In genomic region chr1:125434485-125435001, GRCm38 (mm10) we compare ENCODE assay signal across 8 mouse cellular contexts. TPM values are rescaled to one million over a fixed set of nuclear protein-coding genes. Genes with fewer than 3 reads are reported as not detected.
DNase-seq lines count a peak whose midpoint lies in the region; ATAC-seq and TF ChIP-seq lines count a peak whose summit lies in the region.

No protein-coding gene starts in this region.

- peak overlapping the region; percentile 88 for H3ac ChIP-seq in C2C12 (ENCODE audit: control insufficient read depth, insufficient read length, low read depth)

- peaks cover 24% of the 10 kb centered on the region for H3K36me3 ChIP-seq in C2C12 (ENCODE audit: control insufficient read depth, insufficient read depth)
- H3K36me3 ChIP-seq in forebrain, embryonic 11.5 days (ENCODE audit: control insufficient read depth, insufficient read depth, low read length), result no peaks in the 10 kb centered on the region
- 0 out of 2 replicates have a peak, but pooled peaks cover 3% of the 10 kb centered on the region for H3K36me3 ChIP-seq in liver, postnatal 0 days (replicated peaks; ENCODE audit: insufficient read depth, low read length)
- H3K36me3 ChIP-seq in neural tube, embryonic 14.5 days (ENCODE audit: control insufficient read depth, insufficient read depth, low read length), result no peaks in the 10 kb centered on the region

- DNase-seq in adrenal gland, postnatal 25 days, result peak; percentile 42
- DNase-seq in forebrain, embryonic 11.5 days (ENCODE audit: low spot score), result peak; percentile 65
- DNase-seq in heart, postnatal 10 days, result peak; percentile 70 to 73
- DNase-seq in kidney, postnatal 36 days, result peak; percentile 50 to 60
- peak; percentile 59 for DNase-seq in liver, postnatal 0 days
- DNase-seq in testis, postnatal 10 days (ENCODE audit: low spot score), result peak; percentile 53

- ATAC-seq in forebrain, embryonic 11.5 days (replicated peaks; ENCODE audit: low FRiP score), result peak; percentile 3; the same call in 1 of the 2 replicates
- 0 out of 2 replicates have a peak, but pooled peaks have one; percentile 2 for ATAC-seq in liver, postnatal 0 days
- peak; percentile 9; the same call in 1 of the 2 replicates for ATAC-seq in neural tube, embryonic 14.5 days (ENCODE audit: low read depth)

- peak overlapping the region; percentile 75 for H3K4me3 ChIP-seq in C2C12 (ENCODE audit: insufficient read depth, poor library complexity, severe bottlenecking)
- H3K4me3 ChIP-seq in forebrain, embryonic 11.5 days (ENCODE audit: low read depth, low read length), result peak overlapping the region; percentile 71
- H3K4me3 ChIP-seq in liver, postnatal 0 days (ENCODE audit: low read depth, low read length), result peak overlapping the region; percentile 97
- peak overlapping the region; percentile 75 for H3K4me3 ChIP-seq in neural tube, embryonic 14.5 days (ENCODE audit: low read depth, low read length)

- H3K4me1 ChIP-seq in forebrain, embryonic 11.5 days (replicated peaks; ENCODE audit: control insufficient read depth, insufficient read depth, low read length), result no peaks in the 10 kb centered on the region; the same call in 1 of the 2 replicates
- peaks cover 37% of the 10 kb centered on the region for H3K4me1 ChIP-seq in liver, postnatal 0 days (ENCODE audit: insufficient read depth)
- peaks cover 15% of the 10 kb centered on the region for H3K4me1 ChIP-seq in neural tube, embryonic 14.5 days (ENCODE audit: control insufficient read depth, insufficient read depth, low read length)

- intact Hi-C loops in heart, postnatal 10 days (cut with DNase I), result loop anchor here (2.0 kb wide), 1 partner anchor 126 kb away; the partner anchor contains the start of gene Slc35f5

- H3K9me3 ChIP-seq in forebrain, embryonic 11.5 days (ENCODE audit: control insufficient read depth, low read length), result no peaks in the 10 kb centered on the region
- H3K9me3 ChIP-seq in liver, postnatal 0 days (ENCODE audit: low read length), result no peaks in the 10 kb centered on the region
- H3K9me3 ChIP-seq in neural tube, embryonic 14.5 days (ENCODE audit: control insufficient read depth, low read length), result no peaks in the 10 kb centered on the region

- H3K27ac ChIP-seq in forebrain, embryonic 11.5 days (ENCODE audit: low read depth, low read length), result peak overlapping the region; percentile 94
- peak overlapping the region; percentile 99 for H3K27ac ChIP-seq in liver, postnatal 0 days (ENCODE audit: low read depth)
- H3K27ac ChIP-seq in neural tube, embryonic 14.5 days (ENCODE audit: low read depth, low read length), result peak overlapping the region; percentile 95

- H3K27me3 ChIP-seq in C2C12 (ENCODE audit: control insufficient read depth, insufficient read depth, insufficient read length), result no peaks in the 10 kb centered on the region
- H3K27me3 ChIP-seq in forebrain, embryonic 11.5 days (ENCODE audit: control insufficient read depth, insufficient read depth, low read length), result no peaks in the 10 kb centered on the region
- H3K27me3 ChIP-seq in liver, postnatal 0 days (ENCODE audit: insufficient read depth, low read length), result no peaks in the 10 kb centered on the region
- H3K27me3 ChIP-seq in neural tube, embryonic 14.5 days (ENCODE audit: control insufficient read depth, insufficient read depth, low read length), result no peaks in the 10 kb centered on the region

- peaks cover 52% of the 10 kb centered on the region for H3K79me3 ChIP-seq in C2C12 (ENCODE audit: low read depth)

- WGBS in forebrain, embryonic 11.5 days, result under 1% methylated on average over 25 of the region's 25 CpGs
- under 1% methylated on average over 25 of the region's 25 CpGs for WGBS in liver, postnatal 0 days (ENCODE audit: insufficient replicate concordance)
- under 1% methylated on average over 25 of the region's 25 CpGs for WGBS in neural tube, embryonic 14.5 days

- peak overlapping the region; percentile 89 for H3K9ac ChIP-seq in forebrain, embryonic 11.5 days (ENCODE audit: low read length)
- H3K9ac ChIP-seq in liver, postnatal 0 days (replicated peaks), result peak overlapping the region; percentile 95
- H3K9ac ChIP-seq in neural tube, embryonic 14.5 days (replicated peaks; ENCODE audit: low read depth, low read length), result peak overlapping the region; percentile 88

- TF ChIP-seq CTCF in C2C12 (IDR thresholded peaks at IDR 0.05; ENCODE audit: control insufficient read depth, insufficient read depth, insufficient read length), result no peak
- no peak for TF ChIP-seq CTCF in liver, postnatal 0 days (IDR thresholded peaks at IDR 0.05; ENCODE audit: low read depth)

- peaks cover 58% of the 10 kb centered on the region for H3K79me2 ChIP-seq in C2C12 (ENCODE audit: control insufficient read depth, insufficient read depth)

- no peak for TF ChIP-seq EP300 in liver, postnatal 0 days (IDR thresholded peaks at IDR 0.05; ENCODE audit: low read depth)

- H3K4me2 ChIP-seq in forebrain, embryonic 11.5 days (ENCODE audit: low read depth, low read length, severe bottlenecking), result peak overlapping the region; percentile 56
- H3K4me2 ChIP-seq in liver, postnatal 0 days (ENCODE audit: low read depth, low read length), result peak overlapping the region; percentile 82
- peak overlapping the region; percentile 60 for H3K4me2 ChIP-seq in neural tube, embryonic 14.5 days (ENCODE audit: low read depth, low read length)

TF ChIP-seq in C2C12, 6 proteins besides CTCF, POLR2A, EP300 and RAD21:
- TF ChIP-seq MAX (IDR thresholded peaks at IDR 0.05), result no peak
- TF ChIP-seq CEBPB (IDR thresholded peaks at IDR 0.05; ENCODE audit: low read depth), result no peak
- no peak for TF ChIP-seq FOSL1 (IDR thresholded peaks at IDR 0.05; ENCODE audit: insufficient read depth, low read length, poor library complexity, severe bottlenecking)
- no peak for TF ChIP-seq MYOD1 (IDR thresholded peaks at IDR 0.05; ENCODE audit: control insufficient read depth, insufficient read length, low read depth)
- no peak for TF ChIP-seq MYOG (IDR thresholded peaks at IDR 0.05; ENCODE audit: control insufficient read depth, extremely low read depth, insufficient read length)
- TF ChIP-seq USF1 (IDR thresholded peaks at IDR 0.05; ENCODE audit: low read depth), result no peak

RNA-seq across cellular contexts. Expression of gene Actr3, which starts 1.0 kb away (rescaled TPM):
- polyA plus RNA-seq in C2C12 (2012; fragmentation: generic; extraction: Trizol), result 169 TPM
- 133 and 164 TPM in 2 replicates for total RNA-seq in adrenal gland, postnatal 25 days (2021)
- polyA plus RNA-seq in forebrain, embryonic 11.5 days (2014; fragmentation: Nextera tagmentation; extraction: Ambion mirVana), result 242 and 255 TPM in 2 replicates
- total RNA-seq in heart, postnatal 10 days (2021), result 100 to 1,000 TPM; 270 to 287 TPM
- polyA plus RNA-seq in liver, postnatal 0 days (2015; fragmentation: Nextera tagmentation; extraction: Ambion mirVana), result 116 and 129 TPM in 2 replicates
- 222 and 275 TPM in 2 replicates for polyA plus RNA-seq in neural tube, embryonic 14.5 days (2014; fragmentation: Nextera tagmentation; extraction: Ambion mirVana)

Comparison
In these comparisons a context has a peak if more than half of its experiments do, and no peak if none do; other contexts are left out.
1. Peak in every context shown above with its lines: DNase-seq, ATAC-seq, H3K4me3 ChIP-seq and H3K27ac ChIP-seq.